Mouse (Mus musculus): ENCODE measurements around the gene Crim1. TPM values are rescaled to one million over a fixed set of nuclear protein-coding genes. Genes with fewer than 3 reads are reported as not detected.

Crim1 gene
- total RNA-seq, 1 experiment, result 61.7 TPM

DNA sequence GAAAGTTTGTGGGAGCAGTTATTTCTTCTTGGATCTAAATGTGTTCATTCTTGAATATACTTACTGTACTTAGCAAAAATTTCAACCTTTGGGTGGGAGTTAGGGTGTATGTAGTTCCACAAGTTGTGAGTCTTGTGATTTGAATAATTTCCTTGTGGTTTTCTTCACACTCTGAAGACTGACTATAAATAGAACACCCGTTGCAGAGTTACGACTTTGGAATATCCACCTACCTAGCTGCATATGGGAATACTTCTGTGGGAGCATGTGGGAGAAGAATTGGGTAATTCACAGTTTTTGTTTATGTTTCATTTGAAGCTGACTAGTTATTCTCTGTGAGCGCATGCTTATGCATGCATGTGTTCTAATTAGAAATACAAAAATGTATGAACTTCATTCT, 27.2 kb downstream of the Crim1 start:
- no peak overlapping the region for H3K27ac ChIP-seq (ENCODE audit: insufficient read depth, low read depth, low read length, poor library complexity, severe bottlenecking)
- H3K4me3 ChIP-seq (ENCODE audit: insufficient read depth in 1 of 2, low read depth in 1 of 2, low read length in 2 of 2, poor library complexity in 1 of 2, severe bottlenecking in 1 of 2), result no peak overlapping the region
- TF ChIP-seq HCFC1 (IDR thresholded peaks at IDR 0.05; ENCODE audit: borderline replicate concordance, insufficient read depth, low read length), result no peak
- TF ChIP-seq ZNF384 (IDR thresholded peaks at IDR 0.05; ENCODE audit: low read depth, low read length), result no peak
- no peak for TF ChIP-seq CHD2 (IDR thresholded peaks at IDR 0.05; ENCODE audit: low read depth, low read length)
- in situ Hi-C loops (cut with MboI; ENCODE audit: low sequenced_read_pairs in 2 of 2, unreplicated experiment in 2 of 2), result no loop called here
- DNase-seq (ENCODE audit: low read depth, low spot score), result no peak
- no peak overlapping the region for H3K9ac ChIP-seq (ENCODE audit: insufficient read depth, low read depth, low read length, poor library complexity, severe bottlenecking)
- H3K4me1 ChIP-seq (ENCODE audit: control insufficient read depth in 2 of 2, insufficient read depth in 2 of 2, low read length in 2 of 2, poor library complexity in 1 of 2), result no peaks in the 10 kb centered on the region
- no peaks in the 10 kb centered on the region; the same call in 1 of the 2 replicates for H3K36me3 ChIP-seq (ENCODE audit: control insufficient read depth, insufficient read depth, low read length, poor library complexity, severe bottlenecking)
- H3K9me3 ChIP-seq (ENCODE audit: control insufficient read depth, insufficient read depth, low read depth, low read length), result no peaks in the 10 kb centered on the region

DNA sequence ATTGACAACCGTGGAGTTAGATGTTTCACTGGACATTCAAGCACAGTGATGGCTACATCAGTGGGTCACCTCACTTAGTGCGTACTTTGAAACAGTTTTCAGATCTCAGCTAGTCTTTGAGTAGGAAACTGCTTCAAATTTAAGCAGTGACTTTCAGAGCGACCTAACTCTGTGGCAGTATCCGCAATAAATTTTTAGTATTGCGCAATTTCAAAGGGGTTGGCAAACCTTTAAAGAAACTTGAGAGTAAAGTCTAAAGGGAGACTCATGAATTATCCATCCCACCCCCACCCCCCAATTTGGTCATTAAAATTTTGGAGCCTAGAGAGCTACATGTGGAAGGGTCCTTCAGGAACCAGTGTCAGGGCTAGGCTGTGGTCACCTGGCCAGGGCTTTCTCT, 31.5 kb downstream of the Crim1 start:
- Histone ChIP-seq H3K27ac (ENCODE audit: insufficient read depth, low read depth, low read length, poor library complexity, severe bottlenecking) (no peak overlapping the region), H3K9ac (ENCODE audit: insufficient read depth, low read depth, low read length, poor library complexity, severe bottlenecking) (no peak overlapping the region), H3K4me3 (ENCODE audit: insufficient read depth in 1 of 2, low read depth in 1 of 2, low read length in 2 of 2, poor library complexity in 1 of 2, severe bottlenecking in 1 of 2) (no peak overlapping the region), H3K9me3 (ENCODE audit: control insufficient read depth, insufficient read depth, low read depth, low read length) (no peaks in the 10 kb centered on the region), H3K4me1 (ENCODE audit: control insufficient read depth in 2 of 2, insufficient read depth in 2 of 2, low read length in 2 of 2, poor library complexity in 1 of 2) (no peaks in the 10 kb centered on the region), H3K36me3 (ENCODE audit: control insufficient read depth, insufficient read depth, low read length, poor library complexity, severe bottlenecking) (no peaks in the 10 kb centered on the region; the same call in 1 of the 2 replicates)
- DNase-seq (ENCODE audit: low read depth, low spot score), result no peak
- in situ Hi-C loops (cut with MboI; ENCODE audit: low sequenced_read_pairs in 2 of 2, unreplicated experiment in 2 of 2), result no loop called here
- no peak for TF ChIP-seq ZC3H11A (IDR thresholded peaks at IDR 0.05; ENCODE audit: borderline replicate concordance, low read depth, low read length)
- TF ChIP-seq CHD2 (IDR thresholded peaks at IDR 0.05; ENCODE audit: low read depth, low read length), result no peak
- TF ChIP-seq MAFK (IDR thresholded peaks at IDR 0.05; ENCODE audit: insufficient read depth, low read depth, low read length), result no peak
- TF ChIP-seq HCFC1 (IDR thresholded peaks at IDR 0.05; ENCODE audit: borderline replicate concordance, insufficient read depth, low read length), result no peak
- TF ChIP-seq ZNF384 (IDR thresholded peaks at IDR 0.05; ENCODE audit: low read depth, low read length), result no peak

DNA sequence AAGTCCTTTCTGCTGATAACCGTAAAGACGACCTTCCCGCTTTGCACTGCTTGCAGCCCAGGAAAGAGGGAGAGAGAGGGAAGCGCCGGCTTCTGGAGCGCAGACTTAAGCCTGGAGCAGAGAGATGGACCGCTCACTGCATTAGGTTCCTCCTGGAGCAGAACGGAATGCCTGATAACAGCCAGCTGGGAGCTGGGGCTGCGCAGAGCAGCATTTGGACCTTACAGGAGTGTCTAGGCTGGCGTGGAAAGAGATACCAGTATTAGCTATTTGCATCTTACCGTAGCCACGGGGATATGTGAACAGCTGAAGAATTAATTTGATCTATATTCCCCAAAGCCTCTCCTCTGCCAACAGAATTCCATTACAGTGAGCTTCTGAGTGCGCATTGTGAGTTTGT, 32.7 kb downstream of the Crim1 start:
- in situ Hi-C loops (cut with MboI; ENCODE audit: low sequenced_read_pairs in 2 of 2, unreplicated experiment in 2 of 2), result no loop called here
- Histone ChIP-seq H3K4me1 (ENCODE audit: control insufficient read depth in 2 of 2, insufficient read depth in 2 of 2, low read length in 2 of 2, poor library complexity in 1 of 2) (no peaks in the 10 kb centered on the region), H3K9ac (ENCODE audit: insufficient read depth, low read depth, low read length, poor library complexity, severe bottlenecking) (no peak overlapping the region), H3K9me3 (ENCODE audit: control insufficient read depth, insufficient read depth, low read depth, low read length) (no peaks in the 10 kb centered on the region), H3K36me3 (ENCODE audit: control insufficient read depth, insufficient read depth, low read length, poor library complexity, severe bottlenecking) (no peaks in the 10 kb centered on the region; the same call in 1 of the 2 replicates), H3K4me3 (ENCODE audit: insufficient read depth in 1 of 2, low read depth in 1 of 2, low read length in 2 of 2, poor library complexity in 1 of 2, severe bottlenecking in 1 of 2) (0 out of 4 replicates have a peak overlapping the region, but pooled peaks of 1 of the 2 experiments have one; percentile 5), H3K27ac (ENCODE audit: insufficient read depth, low read depth, low read length, poor library complexity, severe bottlenecking) (no peak overlapping the region)
- no peak for DNase-seq (ENCODE audit: low read depth, low spot score)
- TF ChIP-seq MAFK (IDR thresholded peaks at IDR 0.05; ENCODE audit: insufficient read depth, low read depth, low read length), result no peak
- TF ChIP-seq HCFC1 (IDR thresholded peaks at IDR 0.05; ENCODE audit: borderline replicate concordance, insufficient read depth, low read length), result no peak
- no peak for TF ChIP-seq CHD2 (IDR thresholded peaks at IDR 0.05; ENCODE audit: low read depth, low read length)
- TF ChIP-seq ZC3H11A (IDR thresholded peaks at IDR 0.05; ENCODE audit: borderline replicate concordance, low read depth, low read length), result no peak
- no peak for TF ChIP-seq ZNF384 (IDR thresholded peaks at IDR 0.05; ENCODE audit: low read depth, low read length)

DNA sequence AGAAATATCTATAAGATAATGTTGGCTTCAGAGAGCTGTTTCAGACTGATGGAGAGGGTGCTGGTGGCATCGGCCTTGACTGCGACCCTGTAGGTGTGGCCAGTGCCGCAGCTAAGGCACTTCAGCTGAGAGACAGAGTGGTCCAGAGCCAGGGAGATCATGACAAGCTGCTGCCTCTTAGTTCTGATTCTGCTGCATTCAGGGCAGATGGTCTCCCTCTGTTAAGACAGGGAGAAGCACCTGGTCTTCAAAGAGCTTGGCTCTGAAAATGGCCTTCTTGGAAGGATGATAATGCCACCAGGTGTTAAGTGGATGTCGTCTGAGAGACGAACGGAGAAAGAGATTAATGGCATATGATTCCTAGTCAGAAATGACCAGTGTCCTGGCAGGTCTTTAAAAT, 33.8 kb downstream of the Crim1 start:
- Histone ChIP-seq H3K9me3 (ENCODE audit: control insufficient read depth, insufficient read depth, low read depth, low read length) (no peaks in the 10 kb centered on the region), H3K36me3 (ENCODE audit: control insufficient read depth, insufficient read depth, low read length, poor library complexity, severe bottlenecking) (no peaks in the 10 kb centered on the region; the same call in 1 of the 2 replicates), H3K4me1 (ENCODE audit: control insufficient read depth in 2 of 2, insufficient read depth in 2 of 2, low read length in 2 of 2, poor library complexity in 1 of 2) (no peaks in the 10 kb centered on the region), H3K27ac (ENCODE audit: insufficient read depth, low read depth, low read length, poor library complexity, severe bottlenecking) (no peak overlapping the region), H3K9ac (ENCODE audit: insufficient read depth, low read depth, low read length, poor library complexity, severe bottlenecking) (no peak overlapping the region), H3K4me3 (ENCODE audit: insufficient read depth in 1 of 2, low read depth in 1 of 2, low read length in 2 of 2, poor library complexity in 1 of 2, severe bottlenecking in 1 of 2) (no peak overlapping the region)
- DNase-seq (ENCODE audit: low read depth, low spot score), result no peak
- in situ Hi-C loops (cut with MboI; ENCODE audit: low sequenced_read_pairs in 2 of 2, unreplicated experiment in 2 of 2), result no loop called here
- no peak for TF ChIP-seq HCFC1 (IDR thresholded peaks at IDR 0.05; ENCODE audit: borderline replicate concordance, insufficient read depth, low read length)
- no peak for TF ChIP-seq MAFK (IDR thresholded peaks at IDR 0.05; ENCODE audit: insufficient read depth, low read depth, low read length)
- no peak for TF ChIP-seq CHD2 (IDR thresholded peaks at IDR 0.05; ENCODE audit: low read depth, low read length)
- TF ChIP-seq ZC3H11A (IDR thresholded peaks at IDR 0.05; ENCODE audit: borderline replicate concordance, low read depth, low read length), result no peak
- TF ChIP-seq ZNF384 (IDR thresholded peaks at IDR 0.05; ENCODE audit: low read depth, low read length), result no peak

DNA sequence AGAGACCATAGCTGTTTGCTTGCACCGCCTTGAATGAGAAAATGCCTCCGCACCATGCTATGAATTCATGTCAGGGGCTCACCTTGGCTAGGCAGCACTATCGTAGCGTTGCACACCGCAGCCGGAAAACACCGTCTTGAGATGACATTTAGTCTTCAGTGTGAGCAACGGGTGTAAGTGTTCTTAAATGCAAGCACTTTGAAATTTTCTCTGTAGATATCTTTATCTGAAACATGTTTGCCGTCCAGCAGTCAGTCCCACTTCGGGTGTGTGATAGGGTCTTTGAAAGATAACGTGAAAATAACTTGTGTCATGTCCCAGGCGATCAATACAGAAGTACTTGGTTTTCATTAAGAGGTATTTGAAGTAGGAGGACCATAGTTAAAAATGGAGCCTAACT, 36.1 kb downstream of the Crim1 start:
- Histone ChIP-seq H3K36me3 (ENCODE audit: control insufficient read depth, insufficient read depth, low read length, poor library complexity, severe bottlenecking) (no peaks in the 10 kb centered on the region), H3K27ac (ENCODE audit: insufficient read depth, low read depth, low read length, poor library complexity, severe bottlenecking) (no peak overlapping the region), H3K4me1 (ENCODE audit: control insufficient read depth in 2 of 2, insufficient read depth in 2 of 2, low read length in 2 of 2, poor library complexity in 1 of 2) (no peaks in the 10 kb centered on the region), H3K9me3 (ENCODE audit: control insufficient read depth, insufficient read depth, low read depth, low read length) (no peaks in the 10 kb centered on the region), H3K9ac (ENCODE audit: insufficient read depth, low read depth, low read length, poor library complexity, severe bottlenecking) (no peak overlapping the region), H3K4me3 (ENCODE audit: insufficient read depth in 1 of 2, low read depth in 1 of 2, low read length in 2 of 2, poor library complexity in 1 of 2, severe bottlenecking in 1 of 2) (no peak overlapping the region)
- TF ChIP-seq HCFC1 (IDR thresholded peaks at IDR 0.05; ENCODE audit: borderline replicate concordance, insufficient read depth, low read length) (no peak), ZNF384 (IDR thresholded peaks at IDR 0.05; ENCODE audit: low read depth, low read length) (no peak), CHD2 (IDR thresholded peaks at IDR 0.05; ENCODE audit: low read depth, low read length) (no peak), ZC3H11A (IDR thresholded peaks at IDR 0.05; ENCODE audit: borderline replicate concordance, low read depth, low read length) (no peak), MAFK (IDR thresholded peaks at IDR 0.05; ENCODE audit: insufficient read depth, low read depth, low read length) (no peak)
- no peak for DNase-seq (ENCODE audit: low read depth, low spot score)
- in situ Hi-C loops (cut with MboI; ENCODE audit: low sequenced_read_pairs in 2 of 2, unreplicated experiment in 2 of 2), result no loop called here
